Mouse (Mus musculus): ENCODE measurements around the gene A430078G23Rik. TPM values are rescaled to one million over a fixed set of nuclear protein-coding genes. Genes with fewer than 3 reads are reported as not detected.

Gene A430078G23Rik
- total RNA-seq, 2 experiments from 2014 or later, result 0.79 to 1.7 TPM

- no peak for DNase-seq
- intact Hi-C loops (cut with DNase I), result no loop called here
Measured at GRCm38 (mm10) chr8:3395246-3395645, 42.0 kb downstream of the A430078G23Rik start.

DNA sequence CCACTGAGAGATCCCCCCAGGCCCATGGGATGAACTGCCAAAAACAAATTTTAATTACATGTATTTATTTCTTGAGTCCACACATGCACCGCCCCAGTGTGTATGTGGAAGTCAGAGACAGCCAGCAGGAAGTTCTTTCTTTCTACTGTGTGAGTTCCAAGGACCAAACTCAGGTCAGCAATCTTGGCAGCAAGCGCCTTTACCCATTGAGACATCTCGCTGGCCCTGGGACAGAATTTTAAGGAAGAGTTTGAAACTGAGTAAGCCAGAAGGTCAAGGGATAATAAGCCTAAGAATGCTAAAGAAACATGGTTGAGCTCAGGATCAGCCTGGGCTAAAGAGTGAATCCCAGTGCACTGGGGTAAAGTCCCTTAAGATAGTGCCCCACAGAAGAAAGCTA is 44.4 kb downstream of the A430078G23Rik start:
- intact Hi-C loops (cut with DNase I), result no loop called here
- DNase-seq, result no peak

GRCm38 (mm10) chr8:3400509-3400908 is 47.3 kb downstream of the A430078G23Rik start:
- intact Hi-C loops (cut with DNase I), result no loop called here
- no peak for DNase-seq

- no peak for DNase-seq
- intact Hi-C loops (cut with DNase I), result no loop called here
Measured at GRCm38 (mm10) chr8:3407417-3407816, 54.2 kb downstream of the A430078G23Rik start.

DNA sequence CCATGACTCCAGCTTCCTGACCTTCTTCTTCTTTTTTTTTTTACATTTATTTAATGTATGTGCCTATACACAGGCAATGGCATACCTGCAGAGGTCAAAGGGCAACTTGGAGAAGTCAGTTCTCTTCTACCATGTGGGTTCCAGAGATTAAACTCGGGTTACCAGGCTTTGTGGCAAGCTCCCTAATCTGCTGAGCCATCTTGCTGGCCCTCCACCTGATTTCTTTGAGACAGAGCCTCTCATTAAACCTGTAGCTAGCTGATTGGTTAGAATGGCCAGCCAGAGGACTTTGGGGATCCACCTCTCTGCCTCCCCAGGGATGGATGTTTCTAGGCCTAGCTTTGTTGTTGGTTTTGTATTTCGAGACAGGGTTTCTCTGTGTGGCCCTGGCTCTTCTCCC is 57.9 kb downstream of the A430078G23Rik start:
- intact Hi-C loops (cut with DNase I), result no loop called here
- DNase-seq, result no peak

DNA sequence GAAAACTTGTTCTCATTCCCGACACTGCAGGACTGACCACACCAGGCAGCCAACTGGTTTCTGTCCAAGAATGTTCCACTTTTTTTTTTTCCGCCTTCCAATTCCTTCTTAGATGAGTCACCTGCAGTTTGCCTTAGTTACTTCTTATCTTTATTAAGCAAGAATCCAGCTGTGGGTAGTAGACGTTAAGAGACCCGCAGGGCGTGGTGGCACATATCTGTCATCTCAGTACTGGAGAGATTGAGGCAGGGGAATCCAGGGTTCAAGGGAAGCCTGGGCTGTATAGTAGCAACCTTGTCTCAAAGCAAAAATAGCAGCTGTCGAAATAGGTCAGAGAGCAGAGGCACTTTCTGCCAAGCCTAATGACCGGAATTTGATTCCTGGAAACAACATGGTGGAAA is 58.7 kb downstream of the A430078G23Rik start:
- DNase-seq, result peak; percentile 21 to 32
- intact Hi-C loops (cut with DNase I), result loop anchor here (2.0 kb wide), 1 partner anchor 19 kb away; the partner anchor contains the start of gene Arhgef18

- intact Hi-C loops (cut with DNase I), result loop anchor here (2.0 kb wide), 1 partner anchor 20 kb away; the partner anchor contains the start of gene Arhgef18
- DNase-seq, result no peak
Measured at GRCm38 (mm10) chr8:3412816-3413215, 59.6 kb downstream of the A430078G23Rik start.

DNA sequence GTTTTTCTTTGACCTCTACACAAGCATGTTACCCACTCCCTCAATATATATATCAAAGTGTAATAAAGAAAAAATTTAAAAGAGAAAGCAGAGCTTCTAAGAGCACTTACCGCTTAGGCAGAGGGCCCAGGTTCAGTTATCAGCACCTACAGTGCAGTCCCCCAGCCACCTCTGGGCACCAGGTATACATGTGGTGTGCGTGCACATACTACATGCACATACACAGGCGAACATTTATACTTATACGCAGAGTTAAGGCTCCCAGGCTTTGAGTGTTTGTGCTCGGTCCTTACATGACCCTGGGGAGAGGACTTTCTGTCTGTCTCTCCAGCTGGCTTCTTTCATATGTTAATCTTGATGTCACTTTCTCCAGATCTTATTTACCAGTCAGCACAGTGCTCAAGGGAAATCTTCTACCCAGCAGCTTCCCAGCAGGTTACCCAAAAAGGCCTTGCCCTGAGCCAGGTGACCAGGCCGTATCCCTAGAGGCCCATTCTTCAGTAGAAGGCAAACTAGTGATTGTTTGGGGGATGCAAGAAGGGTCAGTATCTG is 61.5 kb downstream of the A430078G23Rik start:
- intact Hi-C loops (cut with DNase I), result no loop called here

DNA sequence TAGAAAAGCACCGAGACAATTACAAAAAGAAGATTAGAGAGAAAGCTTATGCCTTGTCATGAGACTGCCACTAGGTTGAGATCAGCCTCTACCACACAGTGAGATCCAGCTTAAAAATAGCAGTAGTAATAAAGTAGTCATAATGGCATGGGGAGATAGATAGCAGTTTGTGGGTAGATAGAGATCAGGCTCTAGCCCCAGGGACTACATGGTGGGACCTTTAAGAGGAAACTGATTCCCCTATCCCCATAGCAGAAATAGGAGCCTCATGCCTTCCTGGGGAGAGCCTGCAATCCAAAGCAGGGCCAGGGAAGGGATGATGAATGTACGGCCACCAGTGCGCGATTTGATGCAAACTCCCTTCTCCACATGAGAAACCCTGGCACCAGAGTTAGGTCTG is 62.0 kb downstream of the A430078G23Rik start:
- no peak for DNase-seq
- intact Hi-C loops (cut with DNase I), result no loop called here

More for the DNA sequence above, 61.5 kb downstream of the A430078G23Rik start:
- no peak for DNase-seq

DNA sequence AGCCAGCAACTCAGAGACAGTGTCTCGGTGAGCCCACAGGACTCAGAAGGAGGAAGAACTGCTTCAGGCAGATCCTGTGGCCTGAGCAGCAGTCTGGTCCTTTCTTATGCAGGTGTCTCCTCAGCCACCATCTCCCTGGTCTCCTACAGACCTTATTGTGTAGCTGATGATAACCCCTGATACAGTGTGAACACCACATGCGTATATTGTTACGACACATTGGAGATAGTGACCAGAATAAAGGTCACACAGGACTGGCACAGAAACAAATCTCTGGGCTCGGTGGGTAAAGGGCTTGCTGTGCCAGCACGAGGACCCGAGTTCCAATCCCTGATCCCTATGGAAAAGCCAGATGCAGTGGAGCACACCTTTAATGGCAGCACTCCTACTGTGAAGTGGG is 62.4 kb downstream of the A430078G23Rik start:
- intact Hi-C loops (cut with DNase I), result no loop called here
- no peak for DNase-seq

DNA sequence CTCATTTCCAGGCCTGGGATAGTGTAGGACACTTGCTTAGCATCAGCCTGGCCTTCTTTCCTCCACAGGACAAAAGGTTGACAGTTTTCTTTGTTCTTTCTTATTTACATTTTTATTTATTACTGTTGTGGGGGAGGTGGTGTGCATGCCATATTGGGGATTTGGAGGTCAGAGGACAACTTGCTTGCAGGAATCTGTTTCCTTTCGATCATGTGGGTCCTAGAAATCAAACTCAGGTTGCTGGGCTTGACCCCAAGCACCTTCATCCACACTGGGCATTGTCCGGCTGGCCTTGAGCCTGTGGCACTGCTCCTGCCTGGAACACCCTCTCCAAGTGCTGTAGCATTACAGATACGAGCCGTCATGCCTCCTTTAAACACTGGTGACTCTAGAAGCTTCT is 63.6 kb downstream of the A430078G23Rik start:
- intact Hi-C loops (cut with DNase I), result no loop called here
- DNase-seq, result no peak

DNA sequence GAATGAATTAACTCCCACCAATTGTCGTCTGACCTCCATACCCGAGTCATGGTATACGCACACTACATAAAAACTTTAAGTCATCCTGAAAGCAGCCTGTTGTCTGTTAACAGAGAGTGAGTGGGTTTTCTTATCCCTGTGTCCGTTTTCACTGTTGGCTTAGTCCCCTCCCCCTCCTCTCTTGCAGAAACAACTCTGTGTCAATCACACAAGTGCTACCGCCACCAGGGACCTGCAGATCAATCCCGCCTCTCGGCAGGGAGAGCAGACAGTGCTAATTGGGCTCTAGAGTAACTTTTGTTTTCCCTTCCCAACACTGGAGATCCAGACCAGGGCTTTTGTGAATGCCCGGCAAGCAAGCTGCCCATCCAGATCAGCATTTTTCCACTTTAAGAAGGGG is 64.2 kb downstream of the A430078G23Rik start:
- no peak for DNase-seq
- intact Hi-C loops (cut with DNase I), result no loop called here

- DNase-seq, result peak in 1 of 2 experiments; percentile 35
- intact Hi-C loops (cut with DNase I), result no loop called here
Measured at GRCm38 (mm10) chr8:3418101-3418500, 64.9 kb downstream of the A430078G23Rik start.

DNA sequence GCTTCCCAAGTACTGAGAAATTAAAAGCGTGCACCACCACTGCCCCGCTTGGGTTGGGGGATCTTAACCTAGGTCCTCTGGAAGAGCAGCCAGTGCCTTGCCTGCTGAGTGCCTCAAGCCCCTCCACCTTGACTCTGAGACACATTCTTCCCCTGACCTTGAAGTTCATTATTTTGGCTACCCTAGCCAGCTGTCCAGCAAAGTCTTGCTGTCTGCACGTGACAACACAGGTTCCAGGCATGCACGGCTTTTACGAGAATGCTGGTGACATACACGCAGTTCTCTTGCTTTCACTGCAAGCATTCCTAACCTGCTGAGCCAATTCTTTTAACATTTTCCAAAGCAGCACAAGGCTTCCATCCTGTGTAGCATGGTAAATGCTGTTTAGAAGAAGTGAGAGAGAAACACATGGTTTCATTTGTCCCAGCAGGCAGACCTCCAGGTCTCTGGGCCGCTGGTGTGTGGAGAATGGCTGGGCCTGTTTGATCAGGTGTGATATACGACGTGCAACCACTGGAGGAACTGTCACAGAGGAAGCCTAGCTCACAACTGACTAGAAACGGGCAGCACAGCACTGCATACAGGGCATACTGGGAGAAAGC is 67.0 kb downstream of the A430078G23Rik start:
- no peak for DNase-seq
- intact Hi-C loops (cut with DNase I), result no loop called here

DNA sequence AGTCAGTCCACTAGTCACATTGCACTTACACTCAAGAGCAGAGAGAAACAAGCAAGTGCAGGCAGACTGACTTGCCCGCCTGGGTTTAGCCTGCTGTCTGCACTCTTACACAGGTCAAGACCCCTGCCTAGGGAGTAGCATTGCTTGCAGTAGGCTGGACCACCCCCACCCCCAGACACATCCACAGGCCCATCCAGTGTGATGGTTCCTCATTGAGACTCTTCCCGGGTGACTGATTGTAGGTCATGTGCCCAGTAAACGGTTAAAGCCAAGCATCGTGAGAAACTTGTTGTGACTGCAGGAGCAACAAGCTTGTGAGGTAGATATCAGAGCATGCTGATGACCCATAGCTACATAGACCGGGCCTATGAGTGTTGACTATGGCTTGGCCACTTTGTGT is 68.3 kb downstream of the A430078G23Rik start:
- DNase-seq, result no peak
- intact Hi-C loops (cut with DNase I), result no loop called here

DNA sequence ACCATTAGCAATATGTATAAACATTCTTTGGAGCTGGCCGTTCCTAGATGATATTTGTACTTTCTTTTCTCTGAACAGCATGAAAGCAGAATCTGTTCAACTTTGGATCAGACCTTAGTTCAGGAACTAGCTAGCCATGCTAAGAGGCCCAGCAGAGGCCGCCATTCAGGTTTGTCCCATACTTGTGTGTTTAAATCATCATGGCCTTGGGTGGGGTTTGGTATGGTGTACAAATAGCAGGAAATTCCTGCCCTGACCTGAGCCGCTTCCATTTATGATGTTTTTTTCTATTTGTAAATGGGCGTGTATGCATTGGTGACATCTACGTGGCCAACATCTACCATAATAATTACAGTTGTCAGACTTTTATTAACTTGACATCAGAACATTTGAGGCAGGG is 72.0 kb downstream of the A430078G23Rik start:
- intact Hi-C loops (cut with DNase I), result no loop called here
- DNase-seq, result no peak

DNA sequence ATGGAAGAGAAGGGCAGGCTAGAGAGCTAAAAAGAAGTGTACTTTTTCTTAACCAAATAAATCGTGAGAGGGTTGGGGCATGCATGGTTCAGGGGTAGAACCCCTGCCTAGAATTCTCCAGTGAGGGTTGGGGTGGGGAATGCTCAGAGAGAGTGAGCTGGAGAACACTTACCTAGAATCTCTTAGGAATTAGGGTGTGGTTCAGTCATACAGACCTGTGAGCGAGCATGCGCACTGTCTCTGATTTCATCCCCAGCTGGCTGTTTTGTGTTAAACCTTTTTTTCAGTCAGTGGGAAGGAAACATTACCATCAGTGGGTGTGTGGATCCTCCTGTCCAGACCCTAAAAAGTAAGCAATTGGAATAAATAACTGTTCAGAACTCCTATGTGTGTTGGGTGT is 73.0 kb downstream of the A430078G23Rik start:
- intact Hi-C loops (cut with DNase I), result no loop called here

DNA sequence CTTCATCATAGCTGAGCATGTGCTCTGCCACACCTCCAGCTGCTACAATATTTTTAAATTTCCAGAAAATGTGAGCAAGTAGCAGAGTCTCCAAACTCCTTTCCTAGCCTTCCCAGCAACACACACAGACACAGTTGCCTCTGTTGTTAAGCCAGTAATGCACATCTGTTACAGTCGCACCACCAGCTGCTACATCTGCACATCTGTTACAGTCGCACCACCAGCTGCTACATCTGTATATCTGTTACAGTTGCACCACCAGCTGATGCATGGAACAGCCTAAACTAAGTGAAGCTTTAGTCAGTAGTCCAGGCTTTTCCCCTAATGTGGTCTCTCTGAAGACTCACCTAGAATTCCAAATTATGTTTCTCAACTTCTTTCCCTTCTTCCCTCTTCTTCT is 75.2 kb downstream of the A430078G23Rik start:
- intact Hi-C loops (cut with DNase I), result no loop called here
- DNase-seq, result no peak

More for the DNA sequence above, 73.0 kb downstream of the A430078G23Rik start:
- DNase-seq, result no peak

- intact Hi-C loops (cut with DNase I), result no loop called here
- DNase-seq, result peak; percentile 44 to 49
Measured at GRCm38 (mm10) chr8:3429966-3430365, 76.8 kb downstream of the A430078G23Rik start.

- intact Hi-C loops (cut with DNase I), result no loop called here
- no peak for DNase-seq
Measured at GRCm38 (mm10) chr8:3431113-3431512, 77.9 kb downstream of the A430078G23Rik start.

DNA sequence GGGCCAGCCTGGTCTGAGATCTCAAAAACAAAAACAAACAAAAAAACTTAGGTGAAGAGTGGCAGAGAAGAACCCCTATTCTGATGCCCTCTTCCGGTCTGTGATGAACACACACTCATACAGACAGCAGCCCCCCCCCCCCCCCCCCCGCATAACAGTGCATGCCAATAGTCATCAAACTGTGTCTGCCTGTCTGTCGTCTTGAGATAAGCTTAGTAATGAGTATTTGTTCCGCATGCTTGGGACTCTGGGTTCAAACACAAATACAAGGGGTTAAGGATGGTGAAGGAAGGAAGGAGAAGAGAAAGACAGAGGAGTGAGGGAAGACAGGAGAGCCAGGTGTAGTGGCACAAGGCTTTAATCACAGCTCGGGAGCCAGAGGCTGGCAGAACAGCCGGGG is 83.3 kb downstream of the A430078G23Rik start:
- DNase-seq, result no peak
- intact Hi-C loops (cut with DNase I), result no loop called here

- intact Hi-C loops (cut with DNase I), result no loop called here
- DNase-seq, result no peak
Measured at GRCm38 (mm10) chr8:3439510-3439909, 86.3 kb downstream of the A430078G23Rik start.
